Mouse (Mus musculus) G1E-ER4 (cell line): ENCODE measurements at regions not wholly inside any gene's neighbourhood (a gene's known extent, or its start where the extent isn't known, plus 50 kb on each side); places are given as distances from the start of the nearest gene placed in this dataset.

Experiments
- GATA1 ChIP-seq: IDR thresholded peaks from one replicate; pipeline ENCODE4 v1.8.0; 2012; ENCODE audit warnings: low read length, inconsistent platforms

GRCm38 (mm10) chr8:82529153-82529552 lies 126.1 kb upstream of the Il15 start:
- peak; percentile 65 for TF ChIP-seq GATA1

- TF ChIP-seq GATA1, result no peak
Measured at GRCm38 (mm10) chr8:82523866-82524265, 120.8 kb upstream of the Il15 start.

- TF ChIP-seq GATA1, result no peak
Measured at GRCm38 (mm10) chr8:82498496-82498895, 95.5 kb upstream of the Il15 start.

- TF ChIP-seq GATA1, result no peak
Measured at GRCm38 (mm10) chr8:82477856-82478255, 74.8 kb upstream of the Il15 start.

GRCm38 (mm10) chr8:82477426-82477769 lies 74.4 kb upstream of the Il15 start:
- no peak for TF ChIP-seq GATA1

- TF ChIP-seq GATA1, result no peak
Measured at GRCm38 (mm10) chr8:82476708-82477425, 73.8 kb upstream of the Il15 start.

GRCm38 (mm10) chr8:82473266-82473665 lies 70.2 kb upstream of the Il15 start:
- TF ChIP-seq GATA1, result no peak

GRCm38 (mm10) chr8:82471825-82472224 lies 68.8 kb upstream of the Il15 start:
- TF ChIP-seq GATA1, result no peak

- TF ChIP-seq GATA1, result no peak
Measured at GRCm38 (mm10) chr8:82469824-82470223, 66.8 kb upstream of the Il15 start.

GRCm38 (mm10) chr8:82462841-82463240 lies 59.8 kb upstream of the Il15 start:
- TF ChIP-seq GATA1, result no peak

- no peak for TF ChIP-seq GATA1
Measured at GRCm38 (mm10) chr8:82459007-82459406, 56.0 kb upstream of the Il15 start.

GRCm38 (mm10) chr8:82454056-82454455 lies 51.0 kb upstream of the Il15 start:
- no peak for TF ChIP-seq GATA1
